Mouse (Mus musculus) A20 (cell line): Measurements from ENCODE around the gene Safb.
A peak's percentile ranks its signal among the peaks of the same experiment; 100 is the strongest.

Experiments
- DNase-seq: peaks from one replicate; pipeline ENCODE4 v3.0.0-alpha.2; 2011; ENCODE audit warnings: low read depth, low spot score

The Safb gene

DNA sequence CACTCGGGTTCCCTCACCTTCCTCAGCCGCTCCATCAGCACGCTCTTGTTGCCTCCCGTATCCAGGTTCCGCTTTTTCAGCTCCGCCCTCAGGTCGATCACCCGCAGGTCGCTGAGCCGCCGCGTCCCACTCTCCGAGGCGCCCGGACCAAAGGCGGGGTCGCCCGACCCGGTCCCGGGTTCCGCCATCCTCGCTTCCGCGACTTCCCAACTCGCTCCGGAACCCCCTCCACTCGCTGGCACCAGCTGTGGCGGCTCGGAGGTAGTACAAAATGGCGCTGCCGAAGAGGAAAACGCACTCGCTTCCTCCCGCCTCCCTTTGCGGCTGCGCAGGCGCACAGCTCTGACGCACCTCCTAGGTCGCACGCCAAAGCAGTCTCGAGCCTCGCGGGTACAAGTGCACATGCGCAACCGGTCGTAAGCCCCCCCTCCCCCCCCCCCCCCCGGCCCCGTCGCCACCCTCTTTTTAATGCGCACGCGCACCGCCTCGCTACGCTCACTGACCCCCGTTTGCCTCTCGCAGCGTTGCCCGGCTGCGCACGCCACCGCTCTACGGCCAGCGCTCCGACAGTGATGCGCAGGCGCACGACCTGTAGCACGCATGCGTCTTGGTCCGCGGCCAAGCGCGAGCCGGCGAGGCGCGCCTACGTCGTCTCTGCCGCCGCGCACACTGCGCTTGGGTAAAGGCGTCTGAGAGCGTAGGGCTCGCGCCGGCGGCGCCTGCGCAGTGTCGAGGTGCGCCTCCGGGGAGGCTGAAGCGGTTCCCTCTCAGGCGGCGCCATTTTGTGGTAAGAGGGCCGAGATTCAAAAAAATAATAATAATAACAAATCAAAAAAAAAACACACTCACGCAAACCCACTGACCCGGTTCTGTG, at the start of gene Safb, which contains the start of gene Safb2:
Gene Safb, plus strand, starts transcription at position 569 of the 874 bp plus-strand sequence.
Gene Safb2, minus strand, starts transcription at position 329 of the 874 bp plus-strand sequence.
- peak; percentile 100 for DNase-seq

DNA sequence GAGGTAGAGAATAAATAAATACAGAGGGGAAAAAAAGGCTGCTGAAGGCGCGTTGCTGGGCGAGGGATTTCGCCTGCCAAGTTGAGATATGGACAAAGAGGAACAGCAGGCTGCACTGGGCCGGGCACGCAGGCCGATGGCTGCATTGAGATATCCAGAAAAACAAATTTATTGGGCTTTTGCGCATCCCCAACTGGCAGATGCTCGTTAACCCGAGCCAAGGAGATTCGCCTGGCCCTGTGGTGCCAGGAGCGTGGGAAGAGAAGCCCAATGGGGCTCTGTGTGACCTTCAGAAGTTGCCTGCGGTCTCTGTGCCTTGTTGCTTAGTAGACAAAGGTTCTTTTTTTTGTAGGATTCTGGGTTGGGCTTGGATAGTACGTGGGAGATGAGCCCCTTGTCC, 48.4 kb upstream of the Safb start:
- no peak for DNase-seq

DNA sequence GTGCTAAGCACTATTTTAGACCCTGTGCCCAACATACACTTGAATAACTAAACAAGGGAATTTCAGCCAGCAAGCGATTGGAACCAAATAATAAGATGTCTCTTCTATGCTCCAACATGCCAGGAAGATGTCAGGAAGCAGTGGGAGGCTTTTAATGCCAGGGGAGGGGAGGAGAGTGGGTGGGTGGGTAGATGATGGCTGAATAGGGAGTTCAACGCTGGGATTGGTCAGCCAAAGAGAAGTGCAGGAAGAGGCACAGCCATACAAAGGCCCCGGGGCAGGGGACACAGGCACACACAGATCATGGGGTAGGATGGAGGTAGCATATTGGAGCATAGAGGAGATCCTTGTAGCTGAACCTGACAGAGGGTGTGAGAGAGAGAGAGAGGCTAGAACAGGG, 47.8 kb upstream of the Safb start:
- DNase-seq: no peak

DNA sequence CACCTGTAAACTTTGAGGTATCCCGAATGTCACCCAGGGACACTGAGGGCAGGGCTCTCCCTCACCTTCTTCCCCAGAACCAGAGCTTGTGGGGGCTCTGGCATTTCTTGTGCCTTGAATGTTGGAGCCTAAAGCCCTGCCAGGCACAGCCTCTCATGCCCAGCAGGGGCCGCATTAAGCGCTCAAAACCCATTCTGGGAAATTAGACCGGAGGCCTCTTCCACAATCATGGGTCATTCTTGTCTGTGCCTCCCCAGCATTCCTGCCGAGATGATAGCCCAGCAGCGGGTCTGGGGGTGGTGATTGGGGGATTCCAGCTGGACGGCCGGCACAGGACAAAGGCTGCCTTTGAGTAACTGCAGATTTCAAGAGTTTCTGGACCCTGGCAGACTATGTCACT, 46.7 kb upstream of the Safb start:
- no peak for DNase-seq

DNA sequence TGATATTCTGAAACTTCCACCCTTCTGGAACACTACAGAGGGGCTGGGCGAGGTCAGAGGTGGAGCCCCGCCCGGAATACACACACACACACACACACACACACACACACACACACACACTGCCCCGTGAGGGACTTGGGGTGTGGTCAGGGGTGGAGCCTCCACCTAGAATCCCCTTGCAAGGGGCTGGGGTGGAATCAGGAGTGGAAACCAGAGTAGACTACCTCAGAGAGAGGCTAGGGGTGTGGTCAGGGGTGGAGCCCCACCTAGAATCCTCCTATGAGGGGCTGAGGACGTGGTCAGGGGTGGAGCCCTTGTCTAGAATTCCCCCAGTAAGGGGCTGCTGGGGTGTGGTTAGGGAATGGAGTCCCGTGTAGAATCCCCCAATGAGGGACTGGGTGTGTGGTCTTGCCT, 44.1 kb upstream of the Safb start:
- DNase-seq: peak; percentile 49

DNA sequence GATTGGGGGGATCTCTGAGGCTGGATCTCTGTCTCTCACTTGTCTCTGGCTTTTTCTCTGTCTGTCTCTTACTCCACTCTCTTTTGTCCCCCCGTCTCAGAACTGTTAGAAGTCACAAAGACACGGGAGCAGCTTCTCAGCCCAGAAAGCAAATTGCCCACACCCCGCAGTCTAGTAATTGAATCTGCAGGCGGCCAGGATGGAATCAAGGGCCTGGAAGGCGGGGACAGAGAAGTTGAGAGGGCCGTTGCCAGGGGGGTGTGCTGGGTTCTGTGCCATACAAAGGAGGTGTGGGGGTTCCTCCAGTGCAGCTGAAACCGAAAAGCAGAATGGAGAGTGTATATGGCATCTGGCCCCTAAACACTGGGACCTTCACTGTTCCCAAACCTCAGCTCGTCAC, 41.9 kb upstream of the Safb start:
- no peak for DNase-seq

DNA sequence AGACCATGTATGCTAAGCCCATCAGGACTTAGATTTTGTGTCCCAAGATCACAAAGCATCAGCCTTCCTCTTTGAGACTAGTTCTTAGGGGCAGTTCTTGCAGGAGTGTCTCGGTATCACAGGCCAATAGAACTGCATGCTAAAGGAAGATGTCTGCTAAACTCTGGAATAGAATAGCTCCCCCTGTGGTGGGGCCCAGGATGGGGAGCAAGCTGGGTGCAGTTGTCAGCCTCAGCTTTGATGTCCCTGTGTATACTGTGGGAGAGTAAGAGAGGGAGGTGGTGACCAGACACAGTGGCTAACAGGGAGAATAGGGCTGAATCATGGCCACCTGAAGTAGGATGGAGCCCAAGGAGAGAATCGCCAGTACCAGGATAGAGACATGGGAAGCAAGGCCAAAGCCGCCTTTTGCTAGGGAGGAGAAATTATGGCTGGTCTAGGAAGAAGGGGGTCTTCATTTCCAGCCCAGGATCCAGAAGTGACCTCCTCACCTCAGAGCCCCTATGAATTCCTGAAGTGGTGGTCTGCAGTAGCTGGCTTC, 40.9 kb upstream of the Safb start:
- peak; percentile 21 for DNase-seq

DNA sequence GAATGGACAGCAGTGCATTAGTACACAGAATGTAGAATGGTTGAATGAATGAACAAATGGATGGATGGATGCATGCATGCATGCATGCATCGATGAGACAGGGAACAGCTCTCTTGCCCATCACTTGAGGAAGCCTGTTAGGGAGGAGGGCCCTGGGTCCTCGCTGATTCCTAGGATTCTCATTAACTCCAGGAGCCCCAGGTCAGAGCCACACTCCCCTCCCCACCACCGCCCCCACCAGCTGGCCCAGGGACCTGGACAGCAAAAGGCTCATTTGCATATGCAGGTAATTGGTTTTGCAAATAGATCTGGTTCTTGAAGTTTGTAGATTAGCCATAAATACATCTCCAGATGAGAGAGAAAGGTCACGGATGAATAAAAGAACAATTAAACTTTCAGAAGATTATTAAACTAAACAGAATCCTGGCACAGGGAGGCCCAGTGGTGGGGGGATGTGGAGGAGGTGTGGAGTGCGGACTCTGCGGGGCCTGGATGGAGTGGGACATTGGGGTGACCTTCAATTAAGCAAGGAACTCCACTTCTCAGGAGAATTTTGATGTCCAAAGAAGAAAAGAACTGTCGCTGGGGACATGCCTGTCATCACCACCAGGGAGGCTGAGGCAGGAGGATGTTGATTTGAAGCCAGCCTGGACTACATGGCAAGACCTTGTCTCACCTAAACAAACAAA, 39.8 kb upstream of the Safb start:
- DNase-seq: no peak

DNA sequence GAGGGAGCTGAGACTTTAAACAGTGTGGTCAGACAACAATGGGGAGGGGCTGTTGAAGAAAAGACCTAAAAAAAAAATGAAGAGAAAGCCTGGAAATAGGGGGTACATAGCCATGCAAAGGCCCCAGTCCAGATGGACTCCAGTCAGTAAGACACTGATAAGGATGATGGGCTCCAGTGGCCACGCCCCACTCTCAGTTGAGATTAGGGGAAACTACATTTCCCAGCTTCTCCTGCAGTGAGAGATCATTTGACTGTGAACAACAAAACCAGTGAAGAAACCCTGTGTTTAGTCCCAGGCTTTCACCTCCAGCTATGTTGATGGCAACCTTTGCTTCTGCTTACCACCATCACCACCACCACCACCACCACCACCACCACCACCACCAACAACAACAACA, 38.7 kb upstream of the Safb start:
- DNase-seq: no peak

DNA sequence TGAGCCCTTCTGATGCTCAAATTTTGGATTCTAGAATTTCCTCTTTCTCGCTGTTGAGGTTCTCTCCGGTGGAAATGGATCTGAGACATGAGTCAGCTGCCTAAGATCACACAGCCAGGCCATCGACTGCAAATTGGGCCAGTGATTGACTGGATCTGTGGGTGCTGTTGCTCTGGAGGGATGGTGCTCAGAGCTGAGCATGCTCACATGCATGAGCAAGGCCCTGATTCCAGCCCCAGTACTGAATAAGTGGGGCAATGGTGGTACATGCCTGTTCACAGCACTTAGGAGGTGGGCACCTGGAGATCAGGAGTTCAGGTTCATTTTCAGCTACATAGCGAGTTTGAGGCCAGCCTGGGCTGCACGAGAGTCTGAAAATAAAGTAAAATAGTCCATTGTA, 38.0 kb upstream of the Safb start:
- DNase-seq: no peak

DNA sequence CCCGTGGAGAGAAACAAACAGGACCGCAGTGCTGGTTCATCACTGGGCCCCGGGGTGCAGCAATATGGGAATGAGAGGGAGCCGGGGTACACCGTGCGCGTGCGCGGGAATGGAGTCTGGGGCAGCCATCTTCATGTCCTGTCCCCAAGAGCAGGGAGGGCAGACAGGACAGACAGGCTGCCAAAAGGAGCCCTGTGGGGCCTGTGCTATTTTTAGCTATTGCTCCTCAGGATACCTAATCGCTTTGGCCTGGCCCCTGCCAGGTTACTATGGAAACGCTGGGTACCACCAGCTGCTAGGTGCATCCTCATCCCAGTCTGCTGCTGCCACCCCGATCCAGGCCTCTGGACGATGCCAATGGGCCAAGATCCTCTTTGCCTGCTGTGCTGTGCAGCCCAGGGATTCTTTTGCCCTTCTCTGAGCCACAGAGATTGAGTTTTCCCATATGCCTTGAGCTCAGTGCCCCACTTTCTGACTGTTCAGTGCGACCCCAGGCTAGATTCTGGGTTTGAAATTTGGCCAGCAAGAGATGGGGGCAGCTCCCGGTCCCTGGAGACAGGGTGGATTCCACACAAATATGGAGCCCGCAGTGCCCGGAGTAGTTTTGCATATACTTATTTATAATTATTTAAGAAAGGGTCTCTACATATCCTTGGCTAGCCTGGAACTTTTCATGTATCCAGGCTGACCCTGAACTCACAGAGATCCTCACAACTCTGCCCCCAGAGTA, 37.3 kb upstream of the Safb start:
- no peak for DNase-seq

DNA sequence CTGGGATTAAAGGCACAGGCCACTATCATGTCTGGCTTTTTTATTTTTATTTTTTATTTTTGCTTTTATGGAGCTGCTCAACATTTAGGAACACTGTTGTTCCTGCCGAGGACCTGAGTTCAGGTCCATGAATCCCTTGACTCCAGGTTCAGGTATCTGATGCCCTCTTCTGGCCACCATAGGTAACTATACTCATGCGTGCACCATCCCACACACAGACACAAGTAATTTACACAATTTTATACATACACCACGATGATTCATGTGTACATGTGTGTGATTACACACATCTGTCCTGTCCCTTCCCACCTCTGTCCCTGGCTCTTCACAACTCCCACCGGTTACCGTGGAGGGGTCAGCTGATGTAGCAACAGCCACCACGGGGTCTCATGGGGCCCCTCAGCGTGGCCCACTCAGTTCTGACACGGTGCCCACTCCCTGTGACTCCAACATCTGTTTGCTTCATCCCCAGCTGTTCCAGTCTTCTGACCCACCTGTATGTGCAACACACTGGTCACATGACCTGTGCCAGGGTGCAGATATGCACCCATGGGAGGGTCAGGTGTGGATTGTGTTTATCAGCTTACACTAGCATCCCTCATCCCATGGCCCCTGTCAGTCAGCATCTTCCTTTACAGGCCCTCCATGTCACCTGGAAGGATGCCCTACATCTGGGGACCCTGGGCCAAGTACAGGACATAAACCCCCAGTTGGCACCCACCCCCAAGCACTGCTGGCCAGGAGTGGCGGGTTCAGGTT, 36.6 kb upstream of the Safb start:
- peak; percentile 37 for DNase-seq

DNA sequence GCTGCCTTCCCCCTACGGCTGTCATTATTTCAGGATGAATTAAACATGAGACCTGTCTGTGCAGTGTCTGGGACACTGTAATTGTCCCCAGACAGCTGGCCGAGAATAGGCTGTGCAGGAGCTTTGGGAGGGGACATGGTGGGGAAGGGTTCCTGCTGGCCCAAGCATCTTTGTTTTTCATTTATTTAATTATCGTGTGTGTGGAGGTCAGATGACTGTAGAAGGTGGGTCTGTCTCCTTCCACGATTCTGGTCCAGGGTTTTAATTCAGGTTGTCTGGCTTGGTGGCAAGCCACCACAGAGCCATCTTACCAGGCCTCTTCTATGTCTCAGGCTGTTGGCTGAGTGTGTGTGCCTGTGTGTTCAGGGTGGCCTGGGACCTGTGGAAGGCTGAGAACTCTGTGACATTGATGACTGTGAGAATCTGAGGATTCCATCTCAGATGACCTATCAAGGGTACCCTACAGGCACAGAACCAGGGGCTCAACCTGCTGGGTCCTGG, 36.0 kb upstream of the Safb start:
- no peak for DNase-seq

DNA sequence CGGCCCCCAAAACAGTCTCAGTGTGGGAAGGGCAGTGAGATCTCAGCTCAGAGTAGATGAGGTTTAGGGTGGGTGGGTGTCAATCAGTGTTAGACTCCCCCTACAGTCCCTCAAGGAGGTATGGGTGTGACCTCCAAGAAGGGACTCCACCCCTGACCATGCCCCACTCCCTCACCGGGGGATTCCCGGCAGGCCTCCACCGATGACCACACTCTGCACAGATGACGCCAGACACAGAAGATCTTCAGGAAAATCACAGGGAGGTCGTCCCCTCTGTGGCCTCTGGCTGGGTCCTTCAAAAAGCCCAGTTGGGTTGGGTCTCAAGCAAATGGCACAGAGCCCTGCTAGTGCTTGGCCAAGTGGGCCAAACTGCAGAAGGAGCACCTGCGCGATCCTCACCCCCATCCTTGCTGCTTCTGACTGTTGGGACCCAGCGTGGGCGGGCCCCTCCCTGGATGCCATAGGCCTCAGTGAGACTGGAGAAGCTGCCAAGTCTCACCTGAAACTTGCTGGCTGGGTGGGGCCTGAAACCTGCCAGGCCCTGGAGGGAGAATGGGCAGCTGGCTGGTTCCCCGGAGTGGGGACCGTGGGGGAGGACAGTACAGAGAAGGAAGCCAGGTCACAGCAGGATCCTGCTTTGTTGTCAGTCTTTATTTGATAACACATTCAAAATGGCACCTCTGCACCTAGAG, 33.7 kb upstream of the Safb start:
- DNase-seq: no peak

DNA sequence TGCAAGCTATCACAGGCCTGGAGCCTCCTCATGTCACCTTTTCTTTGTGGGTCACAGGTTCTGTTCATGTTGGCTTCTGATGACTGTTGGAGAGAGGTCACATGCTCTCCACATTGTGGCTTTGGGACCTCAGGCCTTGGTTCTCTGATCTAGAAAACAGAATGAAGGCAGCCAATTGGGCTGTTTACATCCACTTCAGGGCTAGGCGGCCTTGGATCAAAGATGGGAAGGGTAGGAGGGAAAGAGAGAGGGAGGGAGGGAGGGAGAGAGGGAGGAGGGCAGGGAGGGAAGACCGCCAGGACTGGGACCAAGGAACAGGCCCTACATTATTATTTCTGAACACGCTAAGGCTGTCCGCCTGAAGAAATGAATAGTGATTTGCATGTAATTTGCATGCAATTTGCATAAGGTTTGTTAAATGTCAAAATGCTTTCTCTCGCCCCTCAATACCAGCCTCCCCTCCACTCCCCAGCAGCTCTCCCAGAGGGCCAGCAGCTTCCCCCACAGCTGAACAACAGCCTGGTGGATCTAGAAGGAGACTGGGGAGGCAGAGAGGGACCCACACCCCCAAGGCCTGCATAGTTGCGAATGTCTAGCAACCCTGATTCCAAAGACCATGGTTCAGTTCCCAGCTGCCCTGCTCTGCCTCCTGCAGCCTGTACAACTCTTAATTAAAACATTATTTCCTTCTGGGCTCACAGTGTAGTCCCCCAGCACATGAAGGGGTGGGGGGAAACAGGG, 32.6 kb upstream of the Safb start:
- DNase-seq: no peak

DNA sequence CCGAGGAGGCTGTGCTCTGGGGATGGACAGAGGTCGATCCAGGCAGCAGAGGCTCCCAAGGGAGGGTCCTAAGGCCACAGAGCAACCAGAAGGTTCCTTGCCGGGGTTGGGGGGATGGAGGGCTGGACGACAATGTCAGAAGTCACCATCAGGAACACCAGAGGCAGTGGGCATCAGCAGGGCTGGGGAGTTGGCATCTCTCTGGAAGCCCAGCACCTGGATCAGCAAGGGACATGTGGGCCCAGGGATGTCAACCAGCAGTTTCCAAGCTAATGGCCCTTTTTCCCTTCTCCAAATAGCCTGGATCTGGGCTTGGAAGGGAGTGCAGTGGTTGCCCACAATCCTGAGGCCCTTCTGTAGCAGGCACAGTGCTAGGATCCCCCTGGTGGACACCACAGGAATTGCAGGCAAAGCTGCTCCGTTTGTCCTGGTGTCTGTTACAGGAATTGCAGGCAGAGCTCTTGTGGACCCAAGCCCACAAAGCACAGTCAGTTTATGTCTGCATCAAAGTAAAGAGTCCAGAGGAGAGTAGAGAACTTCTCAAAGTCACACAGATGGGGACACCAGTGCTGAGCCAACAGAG, 31.8 kb upstream of the Safb start:
- peak; percentile 80 for DNase-seq

DNA sequence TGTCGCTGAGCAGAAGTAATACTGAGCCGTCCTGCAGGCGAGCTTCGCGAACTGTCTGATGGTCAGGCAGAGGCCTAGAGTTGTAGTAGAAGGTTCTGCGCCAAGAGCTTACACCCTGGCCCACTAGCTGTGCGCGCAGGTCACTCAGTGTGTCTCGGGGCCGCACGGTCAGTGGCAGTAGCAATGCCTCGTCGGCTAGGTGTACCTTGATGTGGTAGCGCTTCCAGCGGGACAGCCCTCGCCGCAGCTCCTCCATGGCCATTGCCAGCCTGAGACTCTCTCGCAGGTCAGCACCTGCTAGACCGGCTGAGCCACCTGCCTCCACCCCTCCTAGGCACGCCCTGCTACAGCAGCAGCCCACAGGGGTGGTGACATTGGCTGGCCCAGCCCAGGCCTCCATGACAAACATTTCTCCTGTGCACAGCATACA, 30.5 kb upstream of the Safb start, which contains the start of gene Gm20219:
Gene Gm20219, minus strand, starts transcription at position 266 of the 430 bp plus-strand sequence.
- no peak for DNase-seq

DNA sequence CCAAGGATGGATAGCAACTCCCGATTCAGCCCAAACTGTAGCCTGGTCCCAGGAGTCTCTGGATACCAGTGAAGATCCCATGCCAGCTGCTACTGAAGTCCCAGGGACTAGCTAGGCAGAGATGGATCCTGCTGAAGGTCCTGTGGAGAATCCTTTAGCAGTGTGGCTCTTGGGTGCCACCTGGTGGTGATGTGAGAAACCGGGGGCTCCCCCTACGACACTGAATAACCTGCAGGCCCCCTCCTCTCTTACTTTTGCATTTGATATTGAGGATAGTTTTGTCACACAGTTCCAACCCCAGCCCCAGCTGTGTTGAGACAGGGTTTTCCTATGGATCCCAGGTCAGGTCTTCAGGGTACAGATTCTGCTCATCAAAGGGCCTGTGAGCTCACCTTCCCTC, 26.2 kb upstream of the Safb start:
- peak; percentile 62 for DNase-seq

DNA sequence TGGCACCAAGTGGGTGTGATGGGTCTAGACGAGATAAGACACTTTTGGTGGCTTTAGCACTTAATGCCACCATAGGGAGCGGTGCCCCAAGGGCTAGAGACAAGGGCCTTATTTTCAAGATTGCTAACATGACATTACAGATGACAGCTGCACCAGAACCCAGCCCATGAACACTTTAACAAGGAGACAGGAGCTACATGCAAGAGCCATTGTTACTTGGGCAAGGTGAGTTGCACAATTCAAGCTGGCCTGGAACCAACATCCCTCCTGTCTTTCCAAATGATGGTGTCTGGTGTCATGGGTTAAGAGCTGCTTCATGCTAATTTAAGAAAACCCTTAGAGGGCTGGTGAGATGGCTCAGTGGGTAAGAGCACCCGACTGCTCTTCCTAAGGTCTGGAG, 25.2 kb upstream of the Safb start:
- DNase-seq: no peak
